Mouse (Mus musculus): ENCODE results near the gene Vac14.

DNA sequence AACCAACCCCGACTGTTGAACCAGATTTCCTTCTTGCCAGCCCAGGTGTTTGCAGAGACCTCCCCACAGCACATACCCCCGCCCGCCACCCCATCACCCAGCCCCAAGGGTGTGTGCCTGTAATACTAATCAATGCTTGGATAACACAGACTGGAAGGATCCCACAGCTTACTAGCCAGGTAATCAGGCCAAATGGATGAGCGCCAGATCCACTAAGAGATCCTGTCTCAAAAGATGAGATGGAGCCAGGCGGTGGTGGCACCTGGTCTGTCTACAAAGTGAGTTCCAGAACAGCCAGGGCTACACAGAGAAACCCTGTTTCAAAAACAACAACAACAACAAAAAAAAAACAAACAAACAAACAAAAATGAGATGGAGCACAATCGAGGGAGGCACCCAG is 148.9 kb downstream of the Vac14 start:
- TF ChIP-seq CTCF (IDR thresholded peaks at IDR 0.05; ENCODE audit: low read depth, low read length) (no peak), POLR2A (IDR thresholded peaks at IDR 0.05; ENCODE audit: insufficient read depth, low read length) (no peak), EP300 (IDR thresholded peaks at IDR 0.05; ENCODE audit: insufficient read depth, low read depth, low read length) (no peak)

Data from ES-Bruce4 (cell line).